Mouse (Mus musculus): ENCODE measurements at regions not wholly inside any gene's neighbourhood (a gene's known extent, or its start where the extent isn't known, plus 50 kb on each side); places are given as distances from the start of the nearest gene placed in this dataset.

DNA sequence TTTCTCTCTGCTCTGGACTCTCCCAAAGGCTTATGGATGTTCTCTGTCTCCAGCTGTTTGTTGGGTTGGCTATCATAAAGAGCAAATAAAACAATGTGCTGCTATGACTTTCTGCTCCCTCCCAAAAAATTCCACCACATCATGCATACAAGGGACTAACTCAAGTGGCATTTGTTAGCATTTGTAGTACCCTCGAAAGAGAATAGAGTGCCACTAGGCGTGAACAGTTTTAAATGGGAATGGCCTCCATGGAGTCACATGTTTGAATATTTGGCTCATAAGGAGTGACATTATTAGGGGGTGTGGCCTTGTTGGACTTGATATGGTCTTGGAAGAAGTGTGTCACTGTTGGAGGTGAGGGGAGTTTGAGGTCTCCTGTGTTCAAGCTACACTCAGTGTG lies 86.5 kb upstream of the Serbp1 start:
- DNase-seq (ENCODE audit: low spot score) = no peak

DNA sequence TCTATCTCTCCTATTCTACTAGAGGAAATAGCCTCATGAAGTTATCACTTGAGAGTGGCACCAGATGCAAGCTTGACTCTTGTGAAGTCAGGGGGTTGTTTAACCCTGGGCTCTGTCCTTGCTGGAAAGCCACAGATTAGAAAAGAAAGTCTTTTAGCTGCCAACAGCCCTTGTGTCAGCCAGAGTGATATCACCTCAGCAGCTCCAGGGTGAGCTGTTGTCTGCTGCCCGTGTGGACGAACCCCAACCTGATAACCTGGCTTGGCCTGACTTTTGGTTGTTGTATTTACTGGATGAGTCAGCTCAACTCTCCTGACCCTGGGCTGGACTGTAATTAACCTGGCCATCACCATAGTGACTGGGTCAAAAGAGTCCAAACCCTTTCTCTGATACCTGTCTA lies 88.6 kb upstream of the Serbp1 start:
- DNase-seq (ENCODE audit: low spot score) = no peak

DNA sequence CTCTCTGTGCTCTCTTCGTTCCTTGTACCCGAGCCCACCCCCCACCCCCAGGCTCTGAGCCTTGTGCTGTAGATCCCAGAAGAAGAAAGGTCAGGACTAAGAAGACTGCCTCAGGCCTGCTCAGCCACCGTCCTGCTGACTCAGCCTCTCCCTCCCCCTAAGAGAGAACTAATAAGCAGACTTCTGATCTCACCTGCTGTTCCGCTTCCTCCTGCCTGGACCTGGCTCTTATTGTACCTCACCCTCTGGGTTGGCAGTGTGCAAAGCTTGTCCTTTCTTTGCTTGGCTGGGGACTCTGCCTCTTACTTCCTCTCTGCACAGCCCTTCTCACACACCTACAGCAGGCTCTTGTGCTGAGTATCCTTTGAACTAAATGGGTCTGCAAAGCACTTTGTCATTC lies 91.3 kb upstream of the Serbp1 start:
- no peak for DNase-seq (ENCODE audit: low spot score)

DNA sequence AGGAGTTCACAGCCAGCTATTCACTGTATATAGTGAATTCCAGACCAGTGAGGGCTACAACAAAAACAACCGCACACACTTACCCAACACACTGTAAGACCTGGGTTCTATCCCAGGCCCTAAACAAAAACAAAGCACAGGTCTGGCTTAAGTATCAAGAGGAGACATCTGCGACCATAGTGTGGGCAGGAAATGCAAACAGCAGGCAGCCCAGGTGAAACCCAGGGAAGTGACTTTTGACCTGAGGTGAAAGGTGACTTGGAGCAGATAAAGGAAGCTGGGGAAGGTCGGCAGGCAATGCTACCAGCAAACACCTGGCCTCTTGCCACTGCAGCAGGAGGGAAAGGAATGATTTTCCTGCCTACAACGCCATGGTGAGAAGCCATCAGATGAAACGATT lies 92.0 kb upstream of the Serbp1 start:
- no peak for DNase-seq (ENCODE audit: low spot score)

DNA sequence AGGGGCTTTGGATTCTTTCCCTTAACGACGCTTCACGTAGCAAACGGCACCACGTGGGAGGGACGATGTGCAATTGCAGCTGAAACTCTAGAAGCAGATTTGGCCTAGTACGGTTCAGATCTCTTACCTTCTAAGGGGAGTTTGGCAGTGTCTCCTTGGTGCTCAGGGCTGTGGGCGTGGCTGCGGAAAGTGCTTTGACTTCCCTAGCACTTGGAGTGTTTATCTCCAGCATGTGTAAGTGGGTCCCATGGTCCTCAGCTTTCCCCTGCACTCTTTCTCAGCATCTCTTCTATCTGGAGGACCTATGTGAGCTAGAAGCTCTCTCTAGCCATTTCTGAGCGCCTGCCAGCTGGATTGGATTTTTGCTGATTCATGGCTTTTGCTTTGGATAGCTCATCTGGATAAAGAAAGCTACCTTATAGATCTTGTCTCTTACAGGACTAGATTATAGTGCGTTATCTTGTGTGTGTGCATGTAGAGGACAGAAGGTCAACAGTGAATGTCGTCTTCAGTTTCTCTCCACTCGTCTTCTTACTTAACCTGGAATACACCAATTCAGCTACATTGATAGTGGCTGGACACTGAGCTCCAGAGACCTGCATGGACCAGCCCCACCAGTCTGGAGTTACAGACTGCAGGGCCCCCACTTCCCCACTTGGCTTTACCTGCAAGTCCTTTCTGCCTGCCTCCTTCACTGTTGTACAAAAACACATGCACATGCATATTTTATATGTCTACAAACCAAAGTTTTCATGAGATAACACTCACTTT lies 92.8 kb upstream of the Serbp1 start:
- peak; percentile 34 for DNase-seq (ENCODE audit: low spot score)

DNA sequence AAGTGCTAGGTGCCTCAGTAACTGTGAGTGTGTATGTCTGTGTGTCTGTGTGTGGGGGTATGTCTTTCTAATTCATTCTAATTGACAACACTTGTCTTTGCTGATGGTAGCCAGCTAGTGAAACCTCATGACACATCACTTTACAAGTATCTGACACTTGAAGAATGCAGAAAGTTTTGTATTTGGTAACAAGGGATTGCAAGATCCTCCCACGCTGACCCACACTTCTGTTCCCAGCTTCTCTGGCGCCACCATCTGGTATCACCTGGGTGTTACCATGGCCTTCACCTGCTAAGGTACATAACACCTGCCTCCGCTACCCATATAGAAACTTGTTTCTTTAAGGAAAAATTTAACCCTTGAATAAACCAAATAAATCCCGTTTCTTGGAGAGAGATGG lies 95.8 kb upstream of the Serbp1 start:
- DNase-seq (ENCODE audit: low spot score) = peak; percentile 63

DNA sequence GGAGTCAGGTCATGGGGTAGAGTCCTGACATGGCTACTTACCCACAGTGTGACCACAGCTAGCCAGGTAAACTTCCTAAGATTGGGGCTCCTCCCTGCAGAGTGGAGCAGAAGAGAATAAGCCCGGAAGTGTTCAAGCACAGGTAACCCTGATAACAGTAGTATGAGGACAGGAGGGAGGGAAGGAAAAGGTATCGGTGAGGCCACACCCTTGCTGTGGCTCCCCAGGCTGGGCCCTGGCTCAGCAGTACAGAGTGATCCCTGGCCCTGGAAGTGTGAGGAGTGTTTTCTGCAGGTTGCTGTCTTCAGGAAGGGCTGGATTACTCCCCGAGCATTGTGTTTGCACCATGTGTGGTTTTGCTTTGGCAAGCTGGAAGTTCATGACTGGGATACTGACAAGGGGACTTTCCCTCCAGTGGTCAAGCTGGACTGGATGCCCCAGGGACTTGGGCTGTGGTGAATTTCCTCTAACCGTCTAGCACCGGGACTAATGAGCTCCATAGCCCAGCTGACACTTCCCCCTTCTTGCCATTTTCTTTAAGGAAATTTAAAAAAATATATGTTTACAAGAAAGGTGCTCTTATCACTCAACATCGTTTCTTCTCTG lies 97.2 kb upstream of the Serbp1 start:
- DNase-seq (ENCODE audit: low spot score) = no peak

DNA sequence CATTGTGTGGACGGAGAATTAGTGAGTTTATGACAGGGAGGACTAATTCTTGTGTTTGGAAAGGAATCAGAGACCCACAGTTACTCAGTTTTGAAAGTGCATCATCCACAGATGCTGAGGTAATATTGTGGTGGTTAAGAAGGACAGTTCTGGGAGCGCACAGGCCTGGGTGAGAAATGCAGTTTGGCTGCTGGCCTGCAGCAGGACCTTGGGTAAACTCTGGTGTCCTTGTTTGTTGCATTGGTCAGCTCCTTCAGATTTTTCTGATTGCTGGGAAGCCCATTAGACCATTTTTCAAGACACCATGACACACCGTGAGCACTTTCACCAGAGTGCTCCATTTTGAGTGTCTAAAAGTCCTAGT lies 99.0 kb upstream of the Serbp1 start:
- no peak for DNase-seq (ENCODE audit: low spot score)

DNA sequence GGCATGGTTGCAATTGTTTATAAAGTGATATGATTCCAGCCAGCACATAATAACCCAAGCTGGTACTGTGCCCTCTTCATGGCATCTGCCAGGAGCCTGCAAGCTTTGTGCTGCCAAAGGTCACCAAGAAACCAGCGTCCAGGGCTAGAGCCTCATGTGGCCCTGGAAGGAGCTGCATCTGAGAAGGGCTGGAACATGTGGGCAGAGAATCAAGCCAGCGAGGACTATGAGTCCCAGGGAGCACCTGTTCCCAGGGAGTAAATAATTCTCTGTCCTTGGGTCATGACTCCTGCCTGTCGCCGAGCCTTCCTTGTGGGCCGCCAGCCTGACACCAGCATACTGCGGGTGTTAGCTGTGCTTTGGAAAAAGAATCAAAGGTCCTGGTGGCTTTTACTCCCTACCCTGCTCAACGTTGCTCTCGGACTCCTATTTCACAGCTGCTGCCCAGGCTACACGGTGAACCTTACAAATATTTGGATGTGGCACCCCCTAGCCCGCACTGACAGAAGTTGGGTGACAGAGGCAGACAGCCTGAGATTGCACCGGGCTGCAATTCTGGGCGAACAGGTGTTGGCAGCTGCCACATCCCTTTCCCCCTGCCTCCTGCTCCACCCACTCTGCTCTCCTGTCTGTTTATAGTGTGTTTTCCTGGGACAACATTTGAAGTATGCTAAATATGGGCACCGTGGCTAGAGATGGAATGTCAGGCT lies 99.5 kb upstream of the Serbp1 start:
- no peak for DNase-seq (ENCODE audit: low spot score)

DNA sequence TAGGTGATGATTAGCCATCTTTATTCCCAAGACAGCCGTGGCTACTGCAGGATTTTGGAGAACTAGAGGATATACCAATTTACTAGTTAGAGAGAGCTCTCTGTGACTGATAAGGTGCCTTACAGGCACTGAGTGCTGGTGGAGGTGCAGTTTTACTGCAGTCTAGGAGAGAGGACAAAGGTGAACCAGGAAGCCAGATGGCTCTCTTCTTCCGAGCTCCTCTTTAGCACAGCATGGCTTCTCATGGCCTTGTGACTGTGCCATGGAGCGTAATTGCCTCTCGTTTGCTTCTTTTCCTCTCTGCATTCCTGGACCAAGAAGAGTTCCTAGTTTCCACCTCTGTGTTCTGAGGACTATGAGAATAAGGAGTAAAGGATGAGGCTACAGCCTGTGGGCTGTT lies 100.2 kb upstream of the Gadd45a start:
- DNase-seq (ENCODE audit: low spot score) = no peak

DNA sequence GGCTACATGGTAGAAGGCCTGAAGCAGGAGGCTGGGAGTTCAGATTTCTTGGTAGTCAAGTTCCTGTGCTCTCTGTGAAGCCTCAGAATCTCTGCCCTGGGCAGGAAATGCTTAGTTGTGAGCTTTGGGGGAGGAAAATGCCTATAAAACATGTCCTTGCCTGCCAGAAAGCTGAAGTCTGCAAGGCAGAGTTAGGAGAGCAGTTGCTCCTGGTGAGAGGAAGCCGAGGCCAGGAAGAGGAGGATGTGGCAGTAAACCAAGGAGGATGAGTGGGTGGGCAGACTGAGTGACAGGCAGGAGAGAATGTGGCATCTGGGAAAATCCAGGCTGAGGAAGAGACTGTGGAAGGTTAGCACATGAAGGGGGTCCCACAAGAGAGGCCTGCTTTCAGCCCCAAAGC lies 97.7 kb upstream of the Gadd45a start:
- no peak for DNase-seq (ENCODE audit: low spot score)

DNA sequence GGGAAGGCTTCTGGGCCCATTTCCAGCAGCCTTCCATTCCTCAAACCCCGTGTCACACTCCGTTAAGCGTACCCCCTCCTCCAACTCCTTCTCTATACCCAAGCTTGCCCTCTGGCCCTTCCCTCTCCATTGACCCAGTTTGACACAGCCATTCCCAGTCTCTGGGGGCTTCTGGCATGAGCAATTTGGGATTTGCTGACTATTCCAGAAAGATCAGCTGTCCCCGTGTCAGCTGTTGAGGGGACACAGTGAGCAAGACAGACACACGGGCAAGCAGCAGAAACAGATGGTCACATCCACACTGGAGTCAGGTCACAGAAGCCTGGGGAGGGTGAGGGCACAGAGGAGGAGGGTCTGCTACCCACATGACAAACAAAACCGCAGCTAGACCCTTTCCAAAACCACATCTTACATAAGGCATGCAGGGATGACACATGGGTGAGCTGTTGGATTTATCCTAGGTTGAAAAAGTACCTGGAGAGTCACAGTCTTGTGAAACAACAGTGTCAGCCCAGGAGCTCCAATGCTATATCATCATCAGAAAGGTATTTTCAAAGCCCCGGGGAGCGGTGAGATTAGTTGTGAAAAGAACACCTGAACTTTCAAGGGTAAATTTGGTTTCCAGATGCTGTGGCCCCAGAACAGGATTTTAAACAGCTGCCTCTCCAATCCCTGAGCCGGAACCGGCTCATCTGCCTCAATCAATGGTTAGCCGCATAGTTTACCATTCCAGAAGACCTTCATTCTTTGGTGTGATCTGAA lies 93.5 kb upstream of the Gadd45a start:
- DNase-seq (ENCODE audit: low spot score) = no peak

DNA sequence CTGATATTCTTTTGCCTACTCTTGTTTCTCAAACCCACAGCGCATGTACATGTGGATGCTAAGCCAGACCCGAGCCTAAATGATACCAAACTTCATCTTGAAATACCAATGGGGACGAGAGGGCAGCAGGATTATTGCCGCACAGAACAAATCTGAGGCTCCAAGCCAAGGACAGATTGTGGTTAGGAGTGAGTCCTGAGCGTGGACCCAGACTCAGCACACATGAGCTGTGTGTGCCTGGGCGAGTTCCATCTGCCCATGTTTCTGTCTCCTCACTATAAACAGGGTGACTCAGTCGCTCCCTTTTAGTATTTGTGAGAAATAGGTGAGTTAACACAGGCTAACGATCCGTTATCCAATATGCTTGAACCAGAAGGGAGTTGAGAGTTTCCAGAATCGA lies 92.4 kb upstream of the Gadd45a start:
- no peak for DNase-seq (ENCODE audit: low spot score)

DNA sequence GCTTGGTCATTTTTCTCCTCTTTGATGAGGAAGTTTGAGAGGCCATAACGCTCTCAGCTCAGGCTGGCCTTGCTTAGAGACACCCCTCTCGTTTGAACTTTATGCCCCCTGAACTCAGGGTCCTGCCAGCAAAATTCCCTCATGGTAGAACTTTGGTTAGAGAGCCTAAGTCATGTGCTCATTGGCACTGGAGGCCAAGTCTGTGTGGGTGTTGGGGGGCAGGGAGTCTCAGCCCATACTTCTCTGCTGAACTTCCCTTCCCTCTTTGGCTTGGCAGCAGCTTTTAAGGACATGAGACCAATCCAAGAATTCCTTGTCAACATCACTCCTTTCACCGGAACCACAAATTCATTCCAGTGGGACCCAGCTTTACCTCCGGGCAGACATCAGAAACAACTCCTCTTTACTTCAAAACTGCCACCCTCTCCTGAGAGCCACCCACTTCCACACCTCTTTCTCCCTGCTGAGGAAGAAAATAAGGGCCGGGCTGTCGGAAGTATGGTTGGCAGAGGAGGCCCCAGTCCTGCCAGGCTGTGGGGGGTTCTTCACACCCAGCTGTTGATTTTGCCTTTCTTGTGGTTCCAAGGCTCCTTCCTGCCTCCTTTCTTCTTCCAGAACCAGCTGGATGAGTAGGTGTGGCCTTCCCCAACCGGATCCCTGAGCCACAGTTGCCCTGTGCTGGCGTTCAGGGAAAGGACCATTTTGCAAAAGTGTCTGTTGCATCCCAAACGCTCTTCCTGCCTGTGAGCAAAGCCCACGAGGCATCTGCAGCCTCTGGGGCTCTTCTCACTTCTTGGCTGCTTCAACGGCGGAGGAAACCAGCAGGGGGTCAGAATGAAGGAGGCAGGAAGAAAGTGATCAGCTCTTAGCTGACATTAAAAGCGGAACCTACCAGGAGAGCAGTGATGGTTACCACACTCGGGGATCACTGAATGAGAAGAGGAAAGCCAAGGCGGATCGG lies 91.5 kb upstream of the Gadd45a start:
- no peak for DNase-seq (ENCODE audit: low spot score)

DNA sequence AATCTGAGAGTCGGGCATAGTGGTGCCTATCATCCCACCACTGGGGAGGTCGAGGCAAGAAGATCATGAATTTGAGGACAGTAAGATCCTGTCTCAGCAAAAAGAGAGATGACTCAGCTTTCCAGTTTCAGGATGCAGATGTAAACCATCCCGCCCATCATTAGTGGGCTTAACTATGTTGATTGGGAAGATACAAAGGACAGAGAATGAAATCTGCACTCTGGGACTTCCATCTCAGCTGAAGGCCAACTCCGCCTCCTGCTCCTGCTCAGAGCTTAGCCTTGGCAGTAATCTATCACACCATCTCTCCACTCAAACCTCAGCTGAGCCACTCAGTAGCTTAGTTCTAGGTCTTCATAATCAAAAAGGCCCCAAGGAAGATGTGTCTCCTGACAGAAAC lies 90.5 kb upstream of the Gadd45a start:
- no peak for DNase-seq (ENCODE audit: low spot score)

DNA sequence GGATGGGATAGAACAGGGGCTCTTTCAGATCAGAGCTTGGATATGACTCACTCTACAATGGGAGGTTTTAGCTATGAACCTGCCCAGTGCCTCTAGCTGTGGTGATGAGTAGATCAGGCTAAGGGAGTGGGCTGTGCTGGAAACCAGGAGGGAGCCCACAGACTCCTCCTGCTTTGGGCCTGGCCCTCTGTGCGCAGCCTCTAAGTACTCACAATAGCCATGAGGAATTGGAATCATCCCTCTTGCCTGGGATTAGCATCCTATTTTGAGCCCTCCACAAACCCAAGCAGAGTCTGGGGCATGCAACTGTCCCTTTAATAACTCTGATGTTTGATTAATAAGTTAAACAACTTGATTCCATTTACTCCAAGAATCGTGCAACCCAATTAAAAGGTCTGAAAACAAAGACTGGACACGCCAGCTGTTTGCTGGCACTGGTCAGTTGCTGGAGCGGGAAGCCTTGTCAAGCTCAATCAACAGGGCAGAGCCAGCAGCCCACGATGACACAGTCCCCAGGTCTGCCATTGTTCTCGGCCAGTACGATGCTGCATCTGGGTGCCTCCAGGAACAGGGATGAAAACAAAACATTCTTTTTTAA lies 88.6 kb upstream of the Gadd45a start:
- no peak for DNase-seq (ENCODE audit: low spot score)

DNA sequence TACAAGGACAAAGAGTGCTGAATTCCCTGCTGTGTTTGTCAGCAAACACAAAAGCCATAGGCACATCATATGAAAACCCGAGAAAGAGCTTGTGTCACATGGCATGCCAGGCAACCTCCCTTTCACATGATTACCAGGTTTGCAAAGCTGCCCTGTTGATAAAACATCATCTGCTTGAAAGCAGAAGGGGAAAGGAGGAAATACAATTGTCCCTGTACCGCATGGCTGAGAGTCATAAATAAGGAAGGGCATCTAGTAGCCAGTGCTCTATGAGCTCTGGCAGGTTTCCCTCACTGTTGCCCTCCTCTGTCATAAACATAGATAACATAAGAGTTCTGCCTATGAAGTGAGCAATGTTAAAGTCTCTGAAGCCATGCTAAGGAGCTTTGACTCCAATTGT lies 86.8 kb upstream of the Gadd45a start:
- DNase-seq (ENCODE audit: low spot score) = no peak

DNA sequence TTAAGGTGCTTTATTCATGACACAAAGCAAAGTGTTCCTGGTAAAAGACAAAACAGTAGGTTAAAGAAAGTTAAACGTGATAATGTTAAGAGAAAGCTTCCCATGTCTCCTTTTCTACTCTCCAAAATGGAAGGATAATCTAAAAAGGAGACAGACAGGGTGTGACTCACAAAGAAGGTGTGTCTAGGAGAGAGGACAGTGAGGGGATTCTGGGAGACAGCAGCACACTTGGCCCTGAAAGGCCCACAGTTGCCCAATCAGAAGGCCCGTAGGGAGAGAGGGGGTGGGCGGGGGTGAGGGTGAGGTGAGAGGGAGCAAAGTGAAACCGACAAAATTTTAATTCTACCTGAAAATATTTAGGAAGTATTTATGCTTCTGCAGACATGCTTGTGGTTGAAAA lies 85.8 kb upstream of the Gadd45a start:
- no peak for DNase-seq (ENCODE audit: low spot score)

DNA sequence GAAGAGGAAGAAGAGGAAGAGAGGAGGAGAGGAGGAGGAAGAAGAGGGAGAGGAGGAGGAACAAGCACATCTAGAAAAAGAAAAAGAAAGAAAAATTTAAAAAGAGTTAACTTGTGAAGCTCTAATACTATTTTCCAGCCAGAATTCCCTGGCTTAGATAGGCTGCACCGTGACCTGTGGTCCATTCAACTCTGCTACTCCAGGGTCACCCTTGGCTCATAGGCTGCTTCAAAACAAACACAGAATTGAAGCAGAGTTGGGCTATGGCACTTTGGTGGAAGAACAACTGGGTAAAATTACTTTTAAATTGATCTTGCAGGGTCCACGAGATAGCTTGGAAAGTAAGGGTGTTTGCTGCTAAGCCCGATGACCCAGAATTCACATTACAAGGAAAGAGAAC lies 79.0 kb upstream of the Gadd45a start:
- no peak for DNase-seq (ENCODE audit: low spot score)

DNA sequence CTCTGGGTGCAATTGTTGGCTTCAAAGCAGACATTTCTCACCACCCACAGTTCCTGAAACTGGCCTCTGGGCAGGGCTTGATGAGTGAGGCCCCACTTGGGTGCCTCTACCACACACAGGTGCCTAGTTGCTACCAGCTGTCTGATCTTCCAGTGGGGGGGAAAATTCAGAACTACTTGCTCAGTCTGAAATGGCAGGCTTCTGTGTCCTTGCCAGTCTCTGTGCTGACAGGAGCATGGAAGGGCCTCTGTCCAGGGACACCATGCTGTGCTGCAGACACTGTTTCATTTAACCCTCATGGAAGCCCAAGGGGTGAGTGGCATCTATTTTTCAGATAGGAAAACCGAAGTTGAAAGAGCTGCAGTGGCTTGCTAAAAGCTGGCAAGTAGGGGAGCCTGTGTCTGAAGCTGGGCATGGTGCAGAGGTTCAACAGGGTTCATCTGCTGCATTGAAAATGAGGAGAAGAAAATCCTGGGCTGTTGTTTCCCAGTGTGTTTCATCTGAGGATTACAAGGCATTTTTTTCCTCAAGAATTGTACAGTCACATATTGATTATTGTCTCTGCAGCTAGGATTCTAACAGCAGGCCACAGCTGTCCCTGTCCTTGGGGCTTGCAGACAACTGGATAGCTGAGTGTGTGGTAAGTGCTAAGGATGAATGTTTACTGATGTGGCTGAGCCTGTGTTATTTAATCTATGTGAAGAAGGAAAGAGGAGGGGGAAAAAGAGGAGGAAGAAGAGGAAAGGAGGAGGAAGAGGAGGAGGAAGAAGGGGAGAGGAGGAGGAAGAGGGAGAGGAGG lies 78.4 kb upstream of the Gadd45a start:
- DNase-seq (ENCODE audit: low spot score) = no peak
